Mouse (Mus musculus): ENCODE measurements around the gene Nfatc2ip. TPM values are rescaled to one million over a fixed set of nuclear protein-coding genes. Genes with fewer than 3 reads are reported as not detected.

Nfatc2ip gene
- polyA plus RNA-seq, 2 experiments = 3.0 to 7.1 TPM

GRCm38 (mm10) chr7:126369393-126369792 lies 27.1 kb downstream of the Nfatc2ip start, which contains the start of gene Lat:
Lat (minus strand) TSS chr7:126369570.
- no peak within 1 kb of the TSS for H3K9ac ChIP-seq (replicated peaks)
- peak within 1 kb of the TSS; percentile 8; the same call in 1 of the 2 replicates for H3K4me2 ChIP-seq (ENCODE audit: low read depth)
- H3K27ac ChIP-seq = no peak within 1 kb of the TSS
- H3K36me3 ChIP-seq (replicated peaks; ENCODE audit: control insufficient read depth, insufficient read depth, low read depth) = peaks cover 4% of the 10 kb centered on the region
- H3K27me3 ChIP-seq (ENCODE audit: control insufficient read depth, insufficient read depth, low read length) = no peaks in the 10 kb centered on the region
- no peaks in the 10 kb centered on the region for H3K4me1 ChIP-seq (replicated peaks; ENCODE audit: control insufficient read depth in 2 of 2, insufficient read depth in 2 of 2, low read length in 1 of 2)
- WGBS (ENCODE audit: insufficient replicate concordance) = 18% methylated on average over 13 of the region's 13 CpGs
- TF ChIP-seq CTCF (IDR thresholded peaks at IDR 0.05; ENCODE audit: low read depth) (no peak), EP300 (IDR thresholded peaks at IDR 0.05; ENCODE audit: low read depth) (no peak)
- H3K9me3 ChIP-seq (ENCODE audit: control insufficient read depth, low read length) = no peaks in the 10 kb centered on the region
- no peak for DNase-seq (ENCODE audit: low read depth in 3 of 3, low spot score in 3 of 3)
- ATAC-seq (ENCODE audit: insufficient read depth) = peak; percentile 32
- peak within 1 kb of the TSS in 1 of 2 experiments; percentile 4; a peak in 1 of 4 replicates for H3K4me3 ChIP-seq (ENCODE audit: insufficient read depth in 1 of 2, low read depth in 2 of 2, low read length in 2 of 2)

- Histone ChIP-seq H3K4me1 (replicated peaks; ENCODE audit: control insufficient read depth in 2 of 2, insufficient read depth in 2 of 2, low read length in 1 of 2) (no peaks in the 10 kb centered on the region), H3K9me3 (ENCODE audit: control insufficient read depth, low read length) (no peaks in the 10 kb centered on the region), H3K36me3 (replicated peaks; ENCODE audit: control insufficient read depth, insufficient read depth, low read depth) (peaks cover 4% of the 10 kb centered on the region), H3K27ac (no peak overlapping the region), H3K4me2 (ENCODE audit: low read depth) (no peak overlapping the region), H3K9ac (replicated peaks) (no peak overlapping the region), H3K27me3 (ENCODE audit: control insufficient read depth, insufficient read depth, low read length) (no peaks in the 10 kb centered on the region), H3K4me3 (ENCODE audit: insufficient read depth in 1 of 2, low read depth in 2 of 2, low read length in 2 of 2) (no peak overlapping the region)
- ATAC-seq (ENCODE audit: insufficient read depth) (no peak), DNase-seq (ENCODE audit: low read depth in 3 of 3, low spot score in 3 of 3) (no peak)
- no peak for TF ChIP-seq EP300 (IDR thresholded peaks at IDR 0.05; ENCODE audit: low read depth)
- TF ChIP-seq CTCF (IDR thresholded peaks at IDR 0.05; ENCODE audit: low read depth) = no peak
- WGBS (ENCODE audit: insufficient replicate concordance) = 61% methylated on average over 8 of the region's 8 CpGs
Observed at GRCm38 (mm10) chr7:126368367-126368766, 28.2 kb downstream of the Nfatc2ip start.

GRCm38 (mm10) chr7:126367636-126368035 lies 28.9 kb downstream of the Nfatc2ip start:
- TF ChIP-seq EP300 (IDR thresholded peaks at IDR 0.05; ENCODE audit: low read depth) = no peak
- Histone ChIP-seq H3K4me1 (replicated peaks; ENCODE audit: control insufficient read depth in 2 of 2, insufficient read depth in 2 of 2, low read length in 1 of 2) (peaks cover 0 to 5% of the 10 kb centered on the region in 2 experiments; a peak in 1 of 4 replicates), H3K4me2 (ENCODE audit: low read depth) (no peak overlapping the region), H3K9me3 (ENCODE audit: control insufficient read depth, low read length) (no peaks in the 10 kb centered on the region), H3K36me3 (replicated peaks; ENCODE audit: control insufficient read depth, insufficient read depth, low read depth) (peaks cover 4% of the 10 kb centered on the region), H3K27ac (no peak overlapping the region), H3K4me3 (ENCODE audit: insufficient read depth in 1 of 2, low read depth in 2 of 2, low read length in 2 of 2) (no peak overlapping the region), H3K9ac (replicated peaks) (no peak overlapping the region), H3K27me3 (ENCODE audit: control insufficient read depth, insufficient read depth, low read length) (no peaks in the 10 kb centered on the region)
- DNase-seq (ENCODE audit: low read depth in 3 of 3, low spot score in 3 of 3) (no peak), ATAC-seq (ENCODE audit: insufficient read depth) (no peak)
- WGBS (ENCODE audit: insufficient replicate concordance) = 65% methylated on average over 10 of the region's 10 CpGs

GRCm38 (mm10) chr7:126363038-126363437 lies 33.5 kb downstream of the Nfatc2ip start:
- 0 out of 2 replicates have a peak, but pooled peaks have one; percentile 26 for ATAC-seq (ENCODE audit: insufficient read depth)
- Histone ChIP-seq H3K27ac (no peak overlapping the region), H3K4me1 (replicated peaks; ENCODE audit: control insufficient read depth in 2 of 2, insufficient read depth in 2 of 2, low read length in 1 of 2) (peaks cover 0 to 8% of the 10 kb centered on the region in 2 experiments; a peak in 1 of 4 replicates), H3K4me3 (ENCODE audit: insufficient read depth in 1 of 2, low read depth in 2 of 2, low read length in 2 of 2) (no peak overlapping the region), H3K9me3 (ENCODE audit: control insufficient read depth, low read length) (no peaks in the 10 kb centered on the region), H3K4me2 (ENCODE audit: low read depth) (no peak overlapping the region), H3K36me3 (replicated peaks; ENCODE audit: control insufficient read depth, insufficient read depth, low read depth) (no peaks in the 10 kb centered on the region), H3K9ac (replicated peaks) (no peak overlapping the region), H3K27me3 (ENCODE audit: control insufficient read depth, insufficient read depth, low read length) (no peaks in the 10 kb centered on the region)
- no peak for DNase-seq (ENCODE audit: low read depth in 3 of 3, low spot score in 3 of 3)
- no peak for TF ChIP-seq EP300 (IDR thresholded peaks at IDR 0.05; ENCODE audit: low read depth)
- no peak for TF ChIP-seq CTCF (IDR thresholded peaks at IDR 0.05; ENCODE audit: low read depth)
- WGBS (ENCODE audit: insufficient replicate concordance) = 49% methylated on average over 6 of the region's 6 CpGs

- Histone ChIP-seq H3K27me3 (ENCODE audit: control insufficient read depth, insufficient read depth, low read length) (no peaks in the 10 kb centered on the region), H3K4me2 (ENCODE audit: low read depth) (no peak overlapping the region), H3K9me3 (ENCODE audit: control insufficient read depth, low read length) (no peaks in the 10 kb centered on the region), H3K27ac (no peak overlapping the region), H3K4me1 (replicated peaks; ENCODE audit: control insufficient read depth in 2 of 2, insufficient read depth in 2 of 2, low read length in 1 of 2) (peaks cover 26 to 44% of the 10 kb centered on the region in 2 experiments), H3K36me3 (replicated peaks; ENCODE audit: control insufficient read depth, insufficient read depth, low read depth) (no peaks in the 10 kb centered on the region), H3K9ac (replicated peaks) (no peak overlapping the region), H3K4me3 (ENCODE audit: insufficient read depth in 1 of 2, low read depth in 2 of 2, low read length in 2 of 2) (no peak overlapping the region)
- DNase-seq (ENCODE audit: low read depth in 3 of 3, low spot score in 3 of 3) (no peak), ATAC-seq (ENCODE audit: insufficient read depth) (no peak)
- TF ChIP-seq EP300 (IDR thresholded peaks at IDR 0.05; ENCODE audit: low read depth) = no peak
- TF ChIP-seq CTCF (IDR thresholded peaks at IDR 0.05; ENCODE audit: low read depth) = no peak
- WGBS (ENCODE audit: insufficient replicate concordance) = 68% methylated on average over 13 of the region's 13 CpGs
Observed at GRCm38 (mm10) chr7:126359049-126359448, 37.5 kb downstream of the Nfatc2ip start.

All from liver, embryonic 14.5 days (tissue).